Mouse (Mus musculus) gastrocnemius, postnatal 10 days (tissue): ENCODE data around the gene Sh3d21. TPM values are rescaled to one million over a fixed set of nuclear protein-coding genes. Genes with fewer than 3 reads are reported as not detected.
"Not testable (repeated sequence)": the region's sequence is repeated elsewhere in the genome, so short reads cannot be mapped to it uniquely, and the experiment has no call there.

ENCODE experiments used
- DNase-seq: peaks from one replicate; pipeline ENCODE4 v3.0.0; 2021; ENCODE audit warnings: mixed read lengths
- total RNA-seq, 2 experiments: library from RNA; stranded (reverse); gene quantifications; 2 replicates each; pipeline ENCODE4 v1.2.3; 2021

Gene Sh3d21
- total RNA-seq, 2 experiments from 2014 or later: 1.2 to 1.4 TPM

DNA sequence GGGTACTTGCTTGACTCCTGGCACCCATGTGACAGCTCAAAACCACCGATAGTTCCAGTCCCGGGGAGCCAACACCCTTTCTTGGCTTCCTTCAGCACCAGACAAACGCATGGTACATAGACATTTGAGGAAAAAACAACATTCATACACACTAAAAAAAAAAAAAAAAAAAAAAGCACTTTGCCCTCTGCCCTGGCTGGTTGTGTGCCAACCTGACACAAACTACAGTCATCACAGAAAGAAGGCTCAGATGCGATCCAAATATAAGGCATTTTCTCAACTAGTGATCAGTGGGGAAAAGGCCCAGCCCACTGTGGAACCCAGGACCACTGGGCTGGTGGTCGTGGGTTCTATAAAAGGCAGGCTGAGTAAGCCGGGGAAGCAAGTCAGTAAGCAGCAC lies 5.6 kb upstream of the Sh3d21 start:
- no peak for DNase-seq

GRCm38 (mm10) chr4:126166084-126166483 lies 2.8 kb upstream of the Sh3d21 start:
- no peak for DNase-seq

GRCm38 (mm10) chr4:126165092-126165491 lies 1.8 kb upstream of the Sh3d21 start:
- not testable (repeated sequence) for DNase-seq

- no peak for DNase-seq
These were observed 394 bp upstream of the Sh3d21 start for GRCm38 (mm10) chr4:126163685-126164084.

GRCm38 (mm10) chr4:126162544-126163066 lies 686 bp downstream of the Sh3d21 start:
- peak; percentile 88 for DNase-seq

- peak; percentile 3 for DNase-seq
These were observed 1.3 kb downstream of the Sh3d21 start for GRCm38 (mm10) chr4:126161986-126162385.

- peak; percentile 3 for DNase-seq
These were observed 1.8 kb downstream of the Sh3d21 start for GRCm38 (mm10) chr4:126161456-126161855.

DNA sequence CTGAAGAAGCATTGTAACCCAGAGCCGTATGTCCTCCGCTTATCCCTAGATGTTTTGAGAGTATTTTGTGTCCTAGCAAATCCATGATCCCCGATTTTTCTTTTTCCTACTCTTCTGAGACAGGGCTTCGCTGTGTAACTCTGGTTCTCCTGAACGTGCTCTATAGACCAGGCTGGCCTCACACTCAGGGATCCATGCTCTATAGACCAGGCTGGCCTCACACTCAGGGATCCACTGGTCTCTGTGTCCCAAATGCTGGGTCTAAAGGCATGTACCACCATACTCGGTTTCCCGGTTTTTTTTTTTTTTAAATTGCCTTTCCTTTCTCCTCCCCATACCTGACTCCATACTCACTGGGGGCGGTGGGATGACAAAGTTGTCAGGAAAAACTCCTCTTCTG lies 2.3 kb downstream of the Sh3d21 start:
- no peak for DNase-seq

DNA sequence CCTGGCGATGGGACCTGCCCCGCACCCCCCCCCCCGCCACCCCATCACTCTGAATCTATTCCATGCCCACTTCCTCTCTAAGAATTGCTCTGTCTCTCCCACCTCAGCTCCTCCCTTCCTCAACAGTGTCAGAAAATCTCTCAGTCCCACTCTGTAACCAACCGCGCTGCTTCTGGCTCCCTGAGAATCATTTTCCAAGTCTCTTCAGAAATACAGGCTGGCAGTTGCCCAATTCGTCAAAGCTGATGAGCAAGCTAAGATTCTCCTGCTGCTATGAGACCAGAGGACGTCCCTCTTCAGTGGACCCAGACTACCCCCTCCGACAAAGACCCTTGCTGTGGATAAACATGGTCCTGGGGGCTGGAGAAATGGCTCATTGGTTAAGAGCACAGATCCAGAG lies 3.8 kb downstream of the Sh3d21 start:
- DNase-seq: no peak

DNA sequence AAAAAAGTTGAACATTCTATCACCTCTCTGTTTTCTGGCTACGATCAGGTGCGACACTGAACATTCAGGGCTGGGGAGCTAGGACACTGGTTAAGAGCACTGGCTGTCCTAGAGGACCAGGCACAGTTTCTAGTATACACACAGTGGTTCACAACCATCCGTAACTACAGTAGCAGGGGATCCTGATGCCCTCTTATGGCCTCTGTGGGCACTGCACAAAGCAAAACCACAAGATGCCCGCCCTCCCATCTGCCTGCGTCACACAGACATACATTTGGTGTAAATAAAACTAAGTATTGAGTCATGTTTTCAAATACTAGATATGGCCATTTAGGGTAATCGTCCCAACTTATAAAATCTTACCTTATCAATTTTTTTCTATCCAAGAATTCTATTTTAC lies 5.7 kb downstream of the Sh3d21 start:
- no peak for DNase-seq

- no peak for DNase-seq
These were observed 6.7 kb downstream of the Sh3d21 start for GRCm38 (mm10) chr4:126156617-126157016.

DNA sequence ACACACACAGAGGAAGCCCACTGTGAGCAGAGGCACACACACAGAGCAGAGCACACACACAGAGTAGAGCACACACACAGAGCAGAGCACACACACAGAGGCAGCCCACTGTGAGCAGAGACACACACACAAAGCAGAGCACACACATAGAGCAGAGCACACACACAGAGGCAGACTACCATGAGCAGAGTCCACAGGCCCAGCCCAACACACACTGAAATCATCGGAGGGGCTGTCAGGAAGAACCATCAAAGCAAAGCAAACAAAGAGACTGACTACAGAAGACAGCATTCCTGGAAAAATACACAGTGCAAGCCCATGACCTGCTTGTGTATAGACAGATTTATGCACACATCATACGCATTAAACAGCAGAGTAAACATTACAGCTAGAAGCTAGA lies 7.4 kb downstream of the Sh3d21 start:
- no peak for DNase-seq

DNA sequence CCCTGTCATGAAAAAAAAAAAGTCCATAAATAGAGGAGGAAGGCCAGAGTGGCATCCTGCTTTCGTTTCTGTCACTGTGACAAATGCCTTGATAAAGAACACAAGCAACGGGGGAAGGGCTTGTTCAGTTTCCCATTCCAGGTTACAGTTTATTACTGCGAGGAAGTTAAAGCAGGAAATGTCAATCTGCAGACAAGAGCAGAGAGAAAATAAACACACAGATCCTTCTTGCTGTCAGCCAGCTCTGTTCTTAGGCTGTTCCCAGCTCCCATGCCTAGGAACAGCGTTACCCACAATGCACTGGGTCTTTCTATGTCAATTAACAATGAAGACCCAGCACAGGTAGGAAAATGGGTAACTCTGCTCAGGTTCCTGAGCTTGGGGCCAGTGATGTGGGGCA lies 8.1 kb downstream of the Sh3d21 start:
- no peak for DNase-seq

DNA sequence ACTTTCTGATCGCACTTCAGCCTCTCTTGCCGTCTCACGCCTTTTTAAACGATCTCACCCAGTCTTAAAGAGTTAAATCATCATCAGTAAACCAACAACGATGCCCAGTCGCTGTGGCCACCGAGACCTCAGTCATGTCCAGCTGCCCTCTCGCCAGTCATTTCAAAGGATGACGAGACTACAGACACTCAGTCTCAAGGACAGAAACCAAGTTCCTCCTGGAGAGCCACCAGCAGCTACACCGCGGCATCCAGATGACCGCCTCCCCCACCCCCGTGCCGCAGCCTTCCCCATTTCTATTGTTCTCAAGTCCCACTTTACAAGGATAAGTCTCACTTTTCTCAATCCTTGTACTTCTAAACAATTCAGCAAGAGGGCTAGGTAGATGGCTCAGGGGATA lies 10.4 kb downstream of the Sh3d21 start:
- DNase-seq: no peak

DNA sequence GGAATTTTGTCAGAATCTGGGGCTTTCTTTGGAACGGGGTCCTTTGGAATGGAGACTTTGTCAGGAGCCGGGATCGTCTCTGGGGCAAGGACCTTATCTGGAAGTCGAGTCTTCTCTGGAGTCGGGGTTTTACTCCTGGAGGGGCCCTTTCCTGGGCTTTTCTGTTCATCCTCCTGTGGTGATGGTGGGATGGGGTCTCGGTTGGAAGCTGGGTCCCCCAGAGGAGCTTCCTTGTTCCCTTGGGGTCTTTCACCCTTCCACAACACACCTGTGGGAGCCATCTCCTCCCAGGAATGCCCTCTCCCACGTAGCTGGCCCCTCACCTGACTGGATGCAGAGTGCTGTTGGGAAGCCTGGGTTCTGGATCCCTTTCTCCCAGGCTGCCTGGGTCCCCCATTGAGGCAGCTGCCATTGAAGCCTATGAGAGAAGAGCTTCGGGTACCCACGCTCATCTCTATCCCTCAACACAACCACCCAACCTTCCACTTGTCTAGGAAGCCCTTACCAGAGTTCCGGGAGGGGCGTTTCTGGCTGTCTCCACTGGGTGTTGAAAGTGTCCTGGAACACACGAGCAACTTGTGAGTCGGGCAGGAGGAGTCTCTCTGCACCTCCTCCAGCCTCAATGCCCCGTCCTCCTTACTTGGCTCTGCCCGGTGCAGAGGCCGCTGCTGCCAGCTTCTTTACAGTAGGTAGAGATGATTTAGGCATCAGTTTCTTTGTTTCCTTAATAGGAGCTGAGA lies 11.4 kb downstream of the Sh3d21 start:
- DNase-seq: no peak

DNA sequence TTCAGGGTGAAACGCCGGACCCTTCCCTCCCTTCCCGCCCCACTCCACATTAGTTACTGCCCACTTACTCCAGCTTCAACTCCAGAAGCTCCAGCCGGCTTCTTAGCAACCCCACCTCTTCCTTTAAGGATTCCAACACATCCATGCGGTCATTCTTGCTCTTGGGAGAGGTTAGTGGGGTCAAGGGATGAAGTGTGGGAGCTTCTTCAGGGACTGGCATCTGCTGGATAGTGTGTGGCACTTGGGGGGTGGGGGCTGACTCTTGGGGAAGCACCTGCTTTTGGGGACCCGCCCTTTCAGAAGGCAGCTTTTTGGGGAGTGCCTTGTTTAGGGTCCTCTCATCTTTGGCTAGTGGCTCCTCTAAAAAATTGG lies 12.4 kb downstream of the Sh3d21 start:
- no peak for DNase-seq

DNA sequence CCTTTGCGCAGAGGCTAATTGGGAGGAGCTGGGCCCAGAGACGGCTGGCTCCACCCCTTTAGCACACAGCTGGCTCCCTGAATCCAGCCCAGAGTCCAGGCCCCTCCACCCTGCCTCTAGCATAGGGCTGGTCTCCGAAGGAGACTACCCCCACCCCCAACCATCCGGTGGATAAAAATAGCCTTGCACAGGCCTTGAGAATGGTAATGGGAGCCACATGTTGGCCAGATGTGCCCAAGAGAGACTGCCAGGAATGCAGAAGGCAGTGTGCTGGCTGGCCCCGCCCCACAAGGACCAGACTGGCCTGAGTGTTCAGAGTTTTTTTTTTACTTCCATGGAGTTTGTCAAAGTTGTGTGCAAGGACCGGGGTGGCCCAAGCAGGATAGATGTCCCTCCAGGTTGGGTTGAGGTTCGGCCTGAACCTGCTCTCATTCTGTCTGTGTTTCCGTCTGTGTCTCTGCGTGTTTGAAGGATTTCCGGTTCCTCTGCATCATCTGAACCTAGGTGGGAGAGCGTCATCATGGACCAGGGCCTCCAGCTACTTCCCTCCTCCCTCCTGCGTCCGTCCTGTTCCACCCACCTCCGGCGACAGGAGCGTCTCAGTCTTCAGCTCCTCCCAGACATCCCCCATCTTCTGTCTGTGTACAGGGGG lies 12.9 kb downstream of the Sh3d21 start:
- DNase-seq: peak; percentile 69

- no peak for DNase-seq
These were observed 13.5 kb downstream of the Sh3d21 start for GRCm38 (mm10) chr4:126149798-126150197.

- no peak for DNase-seq
These were observed 14.1 kb downstream of the Sh3d21 start for GRCm38 (mm10) chr4:126149041-126149676.

DNA sequence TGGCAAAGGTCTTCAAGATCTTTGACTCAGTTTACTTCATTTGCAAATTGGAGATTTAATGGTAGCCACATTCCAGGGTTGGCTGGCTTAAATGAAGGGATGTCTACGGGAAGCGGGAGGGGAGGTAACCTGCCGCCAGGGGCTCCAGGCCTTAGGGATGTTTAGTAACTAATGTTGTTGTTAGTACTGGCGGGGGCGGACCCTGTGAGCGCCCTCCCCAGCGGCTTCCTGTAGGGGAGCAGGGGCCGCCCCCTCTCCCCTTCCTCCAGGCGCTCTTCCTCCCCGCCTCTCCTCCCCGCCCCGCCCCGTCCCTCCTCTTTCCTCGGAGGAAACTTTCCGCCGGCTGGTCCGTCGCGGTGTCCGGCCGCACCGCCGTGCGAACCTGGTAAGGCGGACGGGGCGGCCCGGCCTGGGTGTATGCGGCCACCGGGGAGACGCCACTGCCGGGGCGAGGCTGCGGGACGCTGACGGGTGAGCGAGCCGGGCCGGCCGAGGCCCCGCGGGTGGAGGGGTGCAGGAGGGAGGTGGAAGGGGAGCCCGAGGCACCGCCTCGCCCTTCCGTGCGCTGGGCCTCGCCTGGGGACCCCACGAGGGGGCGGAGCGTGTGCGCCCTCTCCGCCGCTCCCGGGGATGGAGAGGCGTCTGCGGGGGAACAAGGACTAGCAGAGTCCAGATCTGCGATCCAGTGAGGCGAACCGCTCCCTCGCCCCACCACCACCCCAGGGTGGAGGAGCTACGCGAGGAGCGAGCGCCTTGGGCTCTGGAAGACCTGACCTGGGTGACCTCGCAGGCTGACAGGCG lies 14.9 kb downstream of the Sh3d21 start:
- peak; percentile 67 for DNase-seq

- peak; percentile 77 for DNase-seq
These were observed 15.6 kb downstream of the Sh3d21 start, which contains the start of gene Eva1b for GRCm38 (mm10) chr4:126147533-126148160. TSS of gene Eva1b (plus strand) at chr4:126147744.

DNA sequence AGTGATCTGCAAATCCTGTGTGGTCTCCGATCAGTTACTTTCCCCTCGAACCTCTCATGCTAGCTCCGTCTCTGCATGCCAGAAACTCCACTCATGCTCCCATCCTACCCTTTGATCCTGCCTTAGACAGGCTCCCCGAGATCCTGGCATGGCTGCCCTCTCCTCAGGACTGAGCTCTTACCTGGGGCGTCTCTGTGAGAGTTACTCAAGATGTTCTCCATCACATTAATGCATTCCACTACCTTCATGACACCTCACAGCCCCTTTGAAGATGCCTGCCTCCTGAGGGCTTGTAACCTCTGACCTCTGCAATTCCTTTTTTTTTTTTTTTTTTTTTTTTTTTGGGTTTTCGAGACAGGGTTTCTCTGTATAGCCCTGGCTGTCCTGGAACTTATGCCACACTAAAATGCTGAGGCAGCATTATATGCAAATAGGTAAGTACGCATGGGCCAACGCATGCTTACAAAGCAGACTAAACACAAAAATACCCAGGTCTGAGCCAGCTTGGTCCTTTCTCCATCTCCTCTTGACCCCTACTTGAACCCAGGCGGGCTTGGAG lies 16.2 kb downstream of the Sh3d21 start:
- DNase-seq: no peak
